Comparison of ENCODE assay signal across 23 mouse cellular contexts in genomic region chr6:38671270-38671669, GRCm38 (mm10). TPM values are rescaled to one million over a fixed set of nuclear protein-coding genes. Genes with fewer than 3 reads are reported as not detected.
DNase-seq lines count a peak whose midpoint lies in the region; ATAC-seq and TF ChIP-seq lines count a peak whose summit lies in the region.
"Had no signal": no experiment of that assay in that cellular context is flagged by ENCODE, and none has a peak within 500 bp of the region (broad histone marks: within the 10 kb centered on the region; RNA-seq: fewer than 3 reads in every experiment).

No protein-coding gene starts in this region.

- WGBS in forebrain, postnatal 0 days, result 77% methylated on average over 7 of the region's 7 CpGs
- 85% methylated on average over 7 of the region's 7 CpGs for WGBS in forebrain, embryonic 13.5 days
- WGBS in hindbrain, embryonic 10.5 days, result 84% methylated on average over 7 of the region's 7 CpGs
- 84% methylated on average over 7 of the region's 7 CpGs for WGBS in embryonic facial prominence, embryonic 10.5 days

- H3K4me3 ChIP-seq in forebrain, postnatal 0 days (ENCODE audit: low read depth, low read length), result no peak overlapping the region
- H3K4me3 ChIP-seq in forebrain, embryonic 13.5 days, result no peak overlapping the region
- H3K4me3 ChIP-seq in hindbrain, embryonic 10.5 days, result no peak overlapping the region
- no peak overlapping the region for H3K4me3 ChIP-seq in embryonic facial prominence, embryonic 10.5 days
- H3K4me3 ChIP-seq: embryonic facial prominence, embryonic 12.5 days; forebrain, embryonic 12.5 days; heart, embryonic 15.5 days; intestine, embryonic 15.5 days had no signal

- ATAC-seq in forebrain, postnatal 0 days, result no peak
- ATAC-seq in forebrain, embryonic 13.5 days, result no peak
- peak; percentile 51 for ATAC-seq in megakaryocyte progenitor cell, adult 5-6 weeks (replicated peaks; ENCODE audit: poor library complexity)
- ATAC-seq: intestine, embryonic 15.5 days had no signal

- no peak overlapping the region for H3K9ac ChIP-seq in forebrain, postnatal 0 days
- no peak overlapping the region for H3K9ac ChIP-seq in forebrain, embryonic 13.5 days
- H3K9ac ChIP-seq: embryonic facial prominence, embryonic 12.5 days; forebrain, embryonic 12.5 days; heart, embryonic 15.5 days; hindbrain, embryonic 14.5 days; intestine, embryonic 15.5 days had no signal

- no peaks in the 10 kb centered on the region for H3K27me3 ChIP-seq in forebrain, postnatal 0 days (ENCODE audit: insufficient read depth, low read length)
- no peaks in the 10 kb centered on the region for H3K27me3 ChIP-seq in forebrain, embryonic 13.5 days
- peaks cover 15% of the 10 kb centered on the region; the same call in 1 of the 2 replicates for H3K27me3 ChIP-seq in hindbrain, embryonic 10.5 days (ENCODE audit: insufficient read depth, poor library complexity, severe bottlenecking)
- peaks cover 6% of the 10 kb centered on the region; the same call in 1 of the 2 replicates for H3K27me3 ChIP-seq in embryonic facial prominence, embryonic 10.5 days (replicated peaks; ENCODE audit: low read depth, poor library complexity, severe bottlenecking)
- H3K27me3 ChIP-seq: CH12.LX; embryonic facial prominence, embryonic 12.5 days; forebrain, embryonic 12.5 days; intestine, embryonic 15.5 days had no signal

- TF ChIP-seq CTCF in forebrain, postnatal 0 days (IDR thresholded peaks at IDR 0.05; ENCODE audit: low read depth), result 0 out of 2 replicates have a peak, but pooled peaks have one; percentile 1

- H3K4me1 ChIP-seq in forebrain, postnatal 0 days (ENCODE audit: insufficient read depth), result no peaks in the 10 kb centered on the region
- no peaks in the 10 kb centered on the region for H3K4me1 ChIP-seq in forebrain, embryonic 13.5 days
- H3K4me1 ChIP-seq in hindbrain, embryonic 10.5 days (replicated peaks), result peaks cover 6% of the 10 kb centered on the region; the same call in 1 of the 2 replicates
- H3K4me1 ChIP-seq in embryonic facial prominence, embryonic 10.5 days, result no peaks in the 10 kb centered on the region
- H3K4me1 ChIP-seq: embryonic facial prominence, embryonic 12.5 days; forebrain, embryonic 12.5 days; intestine, embryonic 15.5 days had no signal

- H3K4me2 ChIP-seq in forebrain, postnatal 0 days (ENCODE audit: low read depth), result no peak overlapping the region
- no peak overlapping the region for H3K4me2 ChIP-seq in forebrain, embryonic 13.5 days
- H3K4me2 ChIP-seq: embryonic facial prominence, embryonic 12.5 days; forebrain, embryonic 12.5 days; heart, embryonic 11.5 days; heart, embryonic 15.5 days; hindbrain, embryonic 14.5 days; intestine, embryonic 15.5 days had no signal

- H3K27ac ChIP-seq in forebrain, postnatal 0 days (ENCODE audit: low read depth, low read length), result no peak overlapping the region
- H3K27ac ChIP-seq in forebrain, embryonic 13.5 days, result no peak overlapping the region
- no peak overlapping the region for H3K27ac ChIP-seq in hindbrain, embryonic 10.5 days
- no peak overlapping the region for H3K27ac ChIP-seq in embryonic facial prominence, embryonic 10.5 days (replicated peaks)
- H3K27ac ChIP-seq: embryonic facial prominence, embryonic 12.5 days; forebrain, embryonic 12.5 days; heart, embryonic 15.5 days; hindbrain, embryonic 14.5 days; intestine, embryonic 15.5 days had no signal

- no peaks in the 10 kb centered on the region for H3K36me3 ChIP-seq in forebrain, postnatal 0 days (ENCODE audit: insufficient read depth)
- no peaks in the 10 kb centered on the region for H3K36me3 ChIP-seq in forebrain, embryonic 13.5 days (ENCODE audit: poor library complexity, severe bottlenecking)
- H3K36me3 ChIP-seq in hindbrain, embryonic 10.5 days, result no peaks in the 10 kb centered on the region
- H3K36me3 ChIP-seq in embryonic facial prominence, embryonic 10.5 days (replicated peaks), result no peaks in the 10 kb centered on the region
- H3K36me3 ChIP-seq: embryonic facial prominence, embryonic 12.5 days; forebrain, embryonic 12.5 days; heart, embryonic 15.5 days; intestine, embryonic 15.5 days had no signal

- H3K9me3 ChIP-seq in forebrain, postnatal 0 days (ENCODE audit: low read length), result no peaks in the 10 kb centered on the region
- H3K9me3 ChIP-seq in forebrain, embryonic 13.5 days (replicated peaks), result no peaks in the 10 kb centered on the region
- no peaks in the 10 kb centered on the region for H3K9me3 ChIP-seq in hindbrain, embryonic 10.5 days
- no peaks in the 10 kb centered on the region for H3K9me3 ChIP-seq in embryonic facial prominence, embryonic 10.5 days
- H3K9me3 ChIP-seq: embryonic facial prominence, embryonic 12.5 days; forebrain, embryonic 12.5 days; heart, embryonic 15.5 days; intestine, embryonic 15.5 days had no signal

- no peak for DNase-seq in forebrain, postnatal 0 days
- peak; percentile 31 for DNase-seq in 416B (ENCODE audit: low read depth)
- peak; percentile 28 for DNase-seq in c-Kit-positive CD71-positive TER-119-positive erythroid progenitor cells, embryonic 14.5 days (ENCODE audit: low spot score)
- DNase-seq in hindbrain, embryonic 10.5 days (ENCODE audit: low spot score), result no peak
- no peak for DNase-seq in embryonic facial prominence, embryonic 10.5 days (ENCODE audit: low spot score)
- DNase-seq: adrenal gland, adult 8-10 months; adrenal gland, postnatal 36 days; cerebellum, adult 11-12 months; cerebellum, adult 9-11 months; cerebellum, postnatal 36 days; gastrocnemius, postnatal 10 days; heart, adult 18-20 months; heart, postnatal 14 days had no signal

RNA-seq across cellular contexts. Expression of gene Clec2l, which starts 8.4 kb away (rescaled TPM):
- 92.8 and 94.3 TPM in 2 replicates for total RNA-seq in forebrain, postnatal 0 days (2014; rRNA removed)
- polyA plus RNA-seq in forebrain, postnatal 0 days (2015; fragmentation: Nextera tagmentation; extraction: Ambion mirVana), result 49.8 and 52.0 TPM in 2 replicates
- polyA plus RNA-seq in forebrain, embryonic 13.5 days (2015; fragmentation: Nextera tagmentation; extraction: Ambion mirVana), result 3.6 and 3.8 TPM in 2 replicates
- total RNA-seq in megakaryocyte progenitor cell, adult 5-6 weeks (2015), result not detected in 2 replicates
- total RNA-seq in megakaryocyte progenitor cell, adult 5-6 weeks (2017), result not detected in 2 replicates
- 1.1 and 1.7 TPM in 2 replicates for polyA plus RNA-seq in hindbrain, embryonic 10.5 days (2016; fragmentation: Nextera tagmentation; extraction: Ambion mirVana)
- 0.82 and 0.97 TPM in 2 replicates for polyA plus RNA-seq in embryonic facial prominence, embryonic 10.5 days (2016; fragmentation: Nextera tagmentation; extraction: Ambion mirVana)
- total RNA-seq: hematopoietic stem cell, adult 5-6 weeks had no signal

RNA-seq across cellular contexts. Expression of gene Klrg2, which starts 34.2 kb away (rescaled TPM):
- 0.23 and 0.24 TPM in 2 replicates for total RNA-seq in forebrain, postnatal 0 days (2014; rRNA removed)
- 0.10 and 0.17 TPM in 2 replicates for polyA plus RNA-seq in forebrain, postnatal 0 days (2015; fragmentation: Nextera tagmentation; extraction: Ambion mirVana)
- polyA plus RNA-seq in forebrain, embryonic 13.5 days (2015; fragmentation: Nextera tagmentation; extraction: Ambion mirVana), result 0.06 and 0.19 TPM in 2 replicates
- total RNA-seq in megakaryocyte progenitor cell, adult 5-6 weeks (2015), result 0.05 and 0.22 TPM in 2 replicates
- total RNA-seq in megakaryocyte progenitor cell, adult 5-6 weeks (2017), result not detected in 2 replicates
- polyA plus RNA-seq in hindbrain, embryonic 10.5 days (2016; fragmentation: Nextera tagmentation; extraction: Ambion mirVana), result 0.05 and 0.14 TPM in 2 replicates
- 0.06 TPM in 1 of 2 replicates, not detected in the other for polyA plus RNA-seq in embryonic facial prominence, embryonic 10.5 days (2016; fragmentation: Nextera tagmentation; extraction: Ambion mirVana)
- polyA plus RNA-seq: forebrain, embryonic 12.5 days; hindbrain, embryonic 14.5 days had no signal

Comparison
In these comparisons a context has a peak if more than half of its experiments do, and no peak if none do; other contexts are left out.
1. RNA of gene Clec2l, which starts 8.4 kb away (polyA plus RNA-seq): 49.8 to 52.0 TPM in forebrain, postnatal 0 days; 3.6 to 3.8 TPM in forebrain, embryonic 13.5 days, 1.1 to 1.7 TPM in hindbrain, embryonic 10.5 days and 0.82 to 0.97 TPM in embryonic facial prominence, embryonic 10.5 days; every median in the first group is over 10 times any median in the second.
2. DNase-seq: peak in 416B (single experiment) and c-Kit-positive CD71-positive TER-119-positive erythroid progenitor cells, embryonic 14.5 days (single experiment); none in forebrain, postnatal 0 days (single experiment), hindbrain, embryonic 10.5 days (single experiment) and embryonic facial prominence, embryonic 10.5 days (single experiment).